Mouse (Mus musculus): ENCODE results near the gene Abl1.

DNA sequence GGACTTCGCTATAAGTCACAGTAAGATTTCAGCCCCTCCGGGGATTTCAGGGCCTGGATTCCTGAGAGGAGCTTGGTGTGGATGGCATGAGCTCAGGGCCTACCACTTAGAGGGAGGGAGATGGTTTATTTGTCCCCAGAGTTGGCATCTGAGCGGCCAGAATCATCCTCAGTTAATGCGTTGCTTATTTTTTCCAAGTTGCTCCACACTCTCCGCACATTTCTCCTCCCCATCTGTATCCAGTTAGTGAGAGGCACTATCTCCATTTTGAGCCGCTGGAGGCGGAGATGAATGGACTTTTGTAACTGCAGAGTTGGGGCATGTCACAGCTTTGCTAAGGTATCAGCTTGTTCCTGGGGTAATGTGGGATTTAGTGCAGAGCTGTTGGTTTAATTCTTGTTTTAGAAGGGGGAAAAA is 72.9 kb downstream of the Abl1 start:
- no peak for TF ChIP-seq POLR2A (IDR thresholded peaks at IDR 0.05; ENCODE audit: borderline replicate concordance, control insufficient read depth, low read depth, low read length)
- no peak for TF ChIP-seq CTCF (IDR thresholded peaks at IDR 0.05; ENCODE audit: control insufficient read depth, insufficient read depth, low read length)
